Mouse (Mus musculus) heart, adult 2 months (tissue): ENCODE measurements around the gene Wfdc15a.

ENCODE experiments used
- EP300 ChIP-seq: fragments of 200-500 bp; IDR thresholded peaks from 2 replicates; pipeline ENCODE4 v1.6.1; 2011; ENCODE audit warnings: low read depth, low read length, control low read depth; ENCODE audit not compliant: insufficient read depth
- POLR2A ChIP-seq: fragments of 200-500 bp; IDR thresholded peaks from 2 replicates; pipeline ENCODE4 v1.6.1; 2011; ENCODE audit warnings: mild to moderate bottlenecking, low read depth, low read length, control low read depth; ENCODE audit not compliant: insufficient read depth

- TF ChIP-seq EP300 (no peak), POLR2A (no peak)
Measured at GRCm38 (mm10) chr2:164196700-164196990, 3.3 kb downstream of the Wfdc15a start.
